Mouse (Mus musculus) cerebellum, adult 2 months (tissue): ENCODE measurements around the gene Gm12800.

ENCODE experiments used
- CTCF ChIP-seq: fragments of 200-500 bp; IDR thresholded peaks from 2 replicates; pipeline ENCODE4 v1.5.1; 2011; ENCODE audit warnings: low read depth, mild to moderate bottlenecking, control low read depth, low read length, moderate library complexity, borderline replicate concordance; ENCODE audit not compliant: insufficient read depth
- POLR2A ChIP-seq: fragments of 200-500 bp; IDR thresholded peaks from 2 replicates; pipeline ENCODE4 v1.6.1; 2011; ENCODE audit warnings: low read length, control low read depth, borderline replicate concordance; ENCODE audit not compliant: insufficient read depth

- TF ChIP-seq CTCF (no peak), POLR2A (no peak)
Observed at GRCm38 (mm10) chr4:101862289-101862688, 46.6 kb upstream of the Gm12800 start.
